Mouse (Mus musculus) heart, postnatal 0 days (tissue): ENCODE data around the gene Allc. TPM values are rescaled to one million over a fixed set of nuclear protein-coding genes. Genes with fewer than 3 reads are reported as not detected.

Experiments used
- ATAC-seq: fragments of 200-750 bp; cut with Nextera tagmentation; 2 replicates; pipeline ENCODE4 v1.8.0; 2017; ENCODE audit warnings: low read depth, moderate number of reproducible peaks, moderate library complexity; ENCODE audit not compliant: insufficient read depth
- DNase-seq: peaks from one replicate; pipeline ENCODE4 v3.0.0-alpha.2; 2016; ENCODE audit warnings: low spot score
- H3K27ac ChIP-seq: fragments of 300-500 bp; sonication (generic); 2 replicates; pipeline ENCODE4 v1.5.1; 2014; ENCODE audit warnings: low read depth, mild to moderate bottlenecking
- H3K27me3 ChIP-seq: fragments of 300-500 bp; sonication (generic); 2 replicates; pipeline ENCODE4 v1.6.1; 2014; ENCODE audit warnings: low read length, mixed read lengths; ENCODE audit not compliant: control insufficient read depth, insufficient read depth
- H3K36me3 ChIP-seq: fragments of 300-500 bp; sonication (generic); replicated peaks from 2 replicates; pipeline ENCODE4 v1.6.1; 2014; ENCODE audit warnings: low read length, mixed read lengths; ENCODE audit not compliant: control insufficient read depth, insufficient read depth
- H3K4me1 ChIP-seq: fragments of 300-500 bp; sonication (generic); 2 replicates; pipeline ENCODE4 v1.6.1; 2014; ENCODE audit warnings: antibody characterized with exemption; ENCODE audit not compliant: control insufficient read depth, insufficient read depth
- H3K4me2 ChIP-seq: fragments of 300-500 bp; sonication (generic); 2 replicates; pipeline ENCODE4 v1.6.1; 2014; ENCODE audit warnings: low read depth, mild to moderate bottlenecking, low read length, moderate library complexity
- H3K4me3 ChIP-seq: fragments of 300-500 bp; sonication (generic); 2 replicates; pipeline ENCODE4 v1.5.1; 2014; ENCODE audit warnings: low read depth, low read length
- H3K9ac ChIP-seq: fragments of 300-500 bp; sonication (generic); replicated peaks from 2 replicates; pipeline ENCODE4 v1.6.1; 2014; ENCODE audit warnings: low read depth, low read length, mixed read lengths
- H3K9me3 ChIP-seq: fragments of 300-500 bp; sonication (generic); replicated peaks from 2 replicates; pipeline ENCODE4 v1.6.1; 2016; ENCODE audit warnings: low read length; ENCODE audit not compliant: control insufficient read depth
- CTCF ChIP-seq: IDR thresholded peaks from 2 replicates; pipeline ENCODE4 v1.5.1; 2016; ENCODE audit warnings: antibody characterized with exemption, control low read depth, low read depth
- EP300 ChIP-seq: IDR thresholded peaks from 2 replicates; pipeline ENCODE4 v1.6.1; 2016; ENCODE audit warnings: antibody characterized with exemption, low read depth
- WGBS: fragments of 180-500 bp; shearing (Covaris S2); extraction: QIAGEN DNeasy Blood & Tissue Kit; methylation state at CpG from one replicate; pipeline ENCODE4 v1.1.7; 2014; 5-methylcytosine and 5-hydroxymethylcytosine counted together
- polyA plus RNA-seq: library from polyadenylated mRNA; unstranded; fragments of >200 nt; fragmentation: Nextera tagmentation; extraction: Ambion mirVana; gene quantifications from 2 replicates; pipeline ENCODE4 v1.2.1, GENCODE M21; 2015
- total RNA-seq: library from RNA; depleted of rRNA; stranded (reverse); fragments of >200 nt; gene quantifications from 2 replicates; pipeline ENCODE4 v1.2.3, GENCODE M21; 2014; ENCODE audit warnings: low replicate concordance

The Allc gene
- total and polyA plus RNA-seq, 2 experiments from 2014 or later: not detected

- H3K4me1 ChIP-seq: no peaks in the 10 kb centered on the region
- no peak overlapping the region for H3K9ac ChIP-seq
- DNase-seq (no peak), ATAC-seq (no peak)
- H3K4me2 ChIP-seq: no peak overlapping the region
- no peak for TF ChIP-seq EP300
- no peak for TF ChIP-seq CTCF
- no peak overlapping the region for H3K4me3 ChIP-seq
- H3K27ac ChIP-seq: no peak overlapping the region
- no peaks in the 10 kb centered on the region for H3K36me3 ChIP-seq
- WGBS: 59% methylated on average over 9 of the region's 9 CpGs
- no peaks in the 10 kb centered on the region for H3K27me3 ChIP-seq
- H3K9me3 ChIP-seq: no peaks in the 10 kb centered on the region
Observed at GRCm38 (mm10) chr12:28597699-28598098, 15.4 kb upstream of the Allc start.

- H3K4me3 ChIP-seq: no peak overlapping the region
- no peaks in the 10 kb centered on the region for H3K9me3 ChIP-seq
Observed at GRCm38 (mm10) chr12:28596851-28597250, 14.5 kb upstream of the Allc start.

GRCm38 (mm10) chr12:28590428-28590827, 8.1 kb upstream of the Allc start:
- DNase-seq: no peak
- Histone ChIP-seq H3K4me3 (no peak overlapping the region), H3K27ac (no peak overlapping the region), H3K36me3 (no peaks in the 10 kb centered on the region), H3K4me1 (no peaks in the 10 kb centered on the region), H3K4me2 (no peak overlapping the region), H3K27me3 (0 out of 2 replicates have a peak, but pooled peaks cover 18% of the 10 kb centered on the region), H3K9ac (no peak overlapping the region), H3K9me3 (no peaks in the 10 kb centered on the region)
- TF ChIP-seq CTCF (no peak), EP300 (no peak)
- no peak for ATAC-seq
- WGBS: 34% methylated on average over 13 of the region's 13 CpGs

More at GRCm38 (mm10) chr12:28596851-28597250, 14.5 kb upstream of the Allc start:
- Histone ChIP-seq H3K36me3 (no peaks in the 10 kb centered on the region), H3K27me3 (no peaks in the 10 kb centered on the region), H3K27ac (no peak overlapping the region), H3K4me1 (no peaks in the 10 kb centered on the region), H3K4me2 (no peak overlapping the region), H3K9ac (no peak overlapping the region)
- ATAC-seq (no peak), DNase-seq (no peak)
- no peak for TF ChIP-seq CTCF
- TF ChIP-seq EP300: no peak

GRCm38 (mm10) chr12:28589090-28589868, 7.0 kb upstream of the Allc start:
- Histone ChIP-seq H3K36me3 (no peaks in the 10 kb centered on the region), H3K27ac (no peak overlapping the region), H3K4me1 (no peaks in the 10 kb centered on the region), H3K27me3 (0 out of 2 replicates have a peak, but pooled peaks cover 18% of the 10 kb centered on the region), H3K4me2 (peak overlapping the region; percentile 84), H3K9me3 (no peaks in the 10 kb centered on the region), H3K4me3 (peak overlapping the region; percentile 43), H3K9ac (no peak overlapping the region)
- ATAC-seq (peak; percentile 89), DNase-seq (peak; percentile 85)
- WGBS: 8% methylated on average over 24 of the region's 24 CpGs
- TF ChIP-seq EP300: no peak
- TF ChIP-seq CTCF: peak; percentile 89

GRCm38 (mm10) chr12:28587949-28588348, 5.6 kb upstream of the Allc start:
- H3K4me1 ChIP-seq: no peaks in the 10 kb centered on the region
- ATAC-seq: no peak
- 0 out of 2 replicates have a peak, but pooled peaks cover 18% of the 10 kb centered on the region for H3K27me3 ChIP-seq
- H3K4me3 ChIP-seq: no peak overlapping the region
- 80% methylated on average over 6 of the region's 6 CpGs for WGBS
- DNase-seq: no peak
- TF ChIP-seq CTCF (no peak), EP300 (no peak)
- H3K36me3 ChIP-seq: no peaks in the 10 kb centered on the region
- H3K27ac ChIP-seq: no peak overlapping the region
- no peak overlapping the region for H3K4me2 ChIP-seq
- H3K9ac ChIP-seq: no peak overlapping the region
- no peaks in the 10 kb centered on the region for H3K9me3 ChIP-seq

- Histone ChIP-seq H3K9me3 (no peaks in the 10 kb centered on the region), H3K27me3 (0 out of 2 replicates have a peak, but pooled peaks cover 6% of the 10 kb centered on the region), H3K36me3 (no peaks in the 10 kb centered on the region), H3K4me2 (no peak overlapping the region), H3K4me3 (no peak overlapping the region), H3K4me1 (no peaks in the 10 kb centered on the region), H3K27ac (no peak overlapping the region), H3K9ac (no peak overlapping the region)
- 55% methylated on average over 3 of the region's 3 CpGs for WGBS
- TF ChIP-seq EP300 (no peak), CTCF (no peak)
- DNase-seq: no peak
- no peak for ATAC-seq
Observed at GRCm38 (mm10) chr12:28584036-28584435, 1.7 kb upstream of the Allc start.
